Mouse (Mus musculus) Muller cell, postnatal 12 days (primary cell): ENCODE data around the gene Hipk3.

Experiments used
- DNase-seq: peaks from one replicate; pipeline ENCODE4 v3.0.0-alpha.2; 2015; ENCODE audit errors: inconsistent ontology term

The Hipk3 gene

GRCm38 (mm10) chr2:104493951-104494800, at the start of gene Hipk3:
Gene Hipk3, minus strand, starts transcription at chr2:104494446.
- peak; percentile 93 for DNase-seq

DNA sequence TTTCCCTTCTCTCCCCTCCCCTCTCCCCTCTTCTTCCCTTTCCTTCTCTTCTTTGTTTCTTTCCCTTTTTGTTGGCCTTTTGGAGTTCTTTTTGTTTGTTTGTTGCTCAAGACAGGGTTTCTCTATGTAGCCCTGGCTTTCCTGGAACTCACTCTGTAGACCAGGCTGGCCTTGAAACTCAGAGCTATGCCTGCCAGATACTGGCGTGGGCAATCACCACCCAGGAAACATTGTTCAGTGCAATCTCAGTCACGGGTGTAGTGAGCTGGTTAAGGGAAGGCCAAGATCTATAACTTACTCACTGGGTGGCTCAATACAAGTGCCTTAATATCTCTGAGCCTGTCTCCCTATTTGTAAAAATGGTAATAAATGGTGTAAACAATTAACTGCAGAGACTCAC, 46.0 kb upstream of the Hipk3 start:
- DNase-seq = no peak

GRCm38 (mm10) chr2:104534751-104535150, 40.5 kb upstream of the Hipk3 start:
- no peak for DNase-seq

DNA sequence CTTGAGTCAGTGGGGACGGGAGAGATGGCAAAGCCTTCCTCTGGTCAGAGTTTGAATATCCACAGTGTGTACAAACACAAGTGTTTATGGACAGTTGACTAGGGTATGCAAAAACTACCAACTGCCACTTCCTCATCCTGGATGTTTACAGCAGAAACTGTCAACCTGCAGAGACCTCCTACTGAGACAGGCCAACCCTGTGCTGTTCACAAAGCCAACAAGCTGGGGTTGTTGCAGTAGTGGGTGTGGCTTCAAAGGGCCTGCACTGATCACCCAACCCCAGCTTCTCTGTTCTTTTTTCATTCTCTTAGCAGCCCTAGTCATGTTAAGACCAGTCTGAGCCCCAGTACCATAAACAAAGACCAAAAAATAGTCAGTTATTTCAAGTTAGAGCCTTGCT, 38.3 kb upstream of the Hipk3 start:
- DNase-seq = no peak

DNA sequence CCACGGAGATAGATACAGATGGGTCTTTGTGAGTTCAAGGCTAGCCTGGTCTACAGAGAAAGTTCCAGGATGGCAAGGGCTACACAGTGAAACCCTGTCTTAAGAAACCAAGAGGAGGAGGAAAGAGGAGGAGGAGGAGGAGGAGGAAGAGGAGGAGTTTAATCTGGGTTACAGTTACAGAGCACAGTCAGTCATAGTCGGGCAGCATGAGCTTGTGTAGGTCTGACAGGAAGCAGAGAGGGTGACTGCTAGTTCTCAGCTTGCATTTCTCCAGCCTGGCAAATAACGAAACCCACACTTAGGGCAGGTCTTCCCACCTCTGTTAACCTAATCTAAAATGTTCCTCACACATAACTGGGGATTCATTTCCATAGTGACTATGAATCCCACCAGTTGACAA, 32.3 kb upstream of the Hipk3 start:
- DNase-seq = no peak

GRCm38 (mm10) chr2:104525506-104525905, 31.3 kb upstream of the Hipk3 start:
- no peak for DNase-seq

DNA sequence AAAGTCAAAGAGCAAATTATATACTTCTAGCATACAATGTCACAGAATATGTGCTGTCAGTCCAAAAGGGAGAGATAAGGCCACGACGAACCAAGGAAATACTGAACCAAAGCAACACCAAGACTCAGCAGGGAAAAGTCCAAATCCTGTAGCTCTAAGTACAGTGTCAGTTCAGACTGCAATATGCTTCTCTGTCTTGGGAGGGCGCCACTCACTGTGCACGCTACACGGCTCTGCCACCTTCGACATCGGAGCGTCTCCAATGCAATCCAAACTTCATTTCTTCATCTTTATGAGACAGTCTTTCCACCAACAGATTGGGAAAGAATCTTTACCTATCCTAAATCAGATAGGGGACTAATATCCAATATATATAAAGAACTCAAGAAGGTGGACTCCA, 17.4 kb upstream of the Hipk3 start:
- DNase-seq = no peak

DNA sequence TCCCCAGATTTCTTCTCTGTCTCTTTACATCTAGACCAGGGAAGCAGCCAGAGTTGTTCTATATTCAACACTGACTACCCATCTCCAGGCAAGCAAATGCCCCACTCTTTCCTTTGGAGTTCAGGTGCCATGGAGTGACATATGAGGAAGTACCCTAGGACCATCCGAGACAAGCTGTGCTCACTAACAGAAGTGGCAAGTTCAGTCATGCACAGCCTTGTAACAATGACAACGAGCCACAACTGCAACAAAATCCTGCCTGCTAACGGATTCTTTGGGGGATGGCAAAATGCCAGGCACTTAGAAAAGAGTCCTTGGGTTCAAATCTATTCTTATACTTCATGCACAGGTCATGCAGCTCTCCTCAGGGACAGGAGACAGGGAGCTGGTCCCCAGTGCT, 8.1 kb upstream of the Hipk3 start:
- no peak for DNase-seq

DNA sequence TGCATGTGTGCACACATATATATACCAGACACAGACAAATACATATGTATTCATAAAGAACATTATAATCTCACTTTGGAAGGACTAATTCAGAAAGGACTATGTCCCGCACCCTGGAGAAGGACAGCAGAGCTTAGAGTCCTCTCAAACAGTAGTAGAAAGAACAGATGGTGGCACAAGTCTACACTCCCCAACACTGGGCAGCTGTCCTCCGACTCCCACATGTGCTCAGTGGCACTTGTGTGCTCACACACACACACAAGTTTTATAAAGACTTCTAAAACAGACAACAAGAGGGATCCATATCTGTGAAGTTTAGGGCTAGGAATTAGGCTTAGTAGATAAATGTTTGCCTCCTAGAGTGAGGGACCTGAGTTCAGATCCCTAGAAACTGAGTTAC, 6.8 kb upstream of the Hipk3 start:
- no peak for DNase-seq

GRCm38 (mm10) chr2:104497771-104498170, 3.5 kb upstream of the Hipk3 start:
- no peak for DNase-seq

DNA sequence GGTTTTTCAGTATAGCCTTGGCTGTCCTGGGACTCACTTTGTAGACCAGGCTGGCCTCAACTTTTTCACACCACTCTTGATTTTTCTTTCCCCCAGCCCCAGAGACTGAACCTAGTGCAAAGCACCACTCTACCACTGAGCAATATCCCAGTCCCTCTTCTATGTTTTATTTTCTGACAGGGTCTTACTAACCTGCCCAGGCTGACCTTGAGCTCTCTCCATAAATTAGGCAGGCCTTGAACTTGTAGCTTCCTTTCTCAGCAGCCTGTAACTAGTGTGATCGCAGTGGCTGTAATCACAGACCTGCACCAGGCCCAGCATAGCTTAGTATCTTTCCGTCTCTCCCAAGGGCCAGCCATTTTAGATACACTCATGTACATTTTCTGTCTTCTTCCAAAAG, 3.0 kb upstream of the Hipk3 start:
- DNase-seq = no peak

GRCm38 (mm10) chr2:104496206-104496605, 2.0 kb upstream of the Hipk3 start:
- DNase-seq = no peak

DNA sequence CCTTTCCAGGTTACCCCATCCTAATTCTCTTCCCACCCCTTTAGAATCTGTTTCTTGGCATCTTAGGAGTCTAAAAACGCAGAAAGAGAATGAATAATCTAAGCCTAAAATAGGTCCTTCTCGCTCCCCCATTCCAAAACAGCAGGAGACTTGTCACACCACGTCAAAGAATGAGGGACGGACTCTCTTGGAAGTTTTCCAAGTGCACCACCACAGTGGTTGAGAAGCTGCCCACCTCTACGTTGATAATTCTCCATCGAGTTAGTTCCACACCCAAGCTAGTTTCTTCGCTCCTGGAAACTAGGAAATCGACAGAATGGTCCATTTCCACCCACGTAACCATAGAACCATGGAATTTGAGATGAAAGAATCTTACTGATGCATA, 547 bp upstream of the Hipk3 start:
- DNase-seq = no peak

DNA sequence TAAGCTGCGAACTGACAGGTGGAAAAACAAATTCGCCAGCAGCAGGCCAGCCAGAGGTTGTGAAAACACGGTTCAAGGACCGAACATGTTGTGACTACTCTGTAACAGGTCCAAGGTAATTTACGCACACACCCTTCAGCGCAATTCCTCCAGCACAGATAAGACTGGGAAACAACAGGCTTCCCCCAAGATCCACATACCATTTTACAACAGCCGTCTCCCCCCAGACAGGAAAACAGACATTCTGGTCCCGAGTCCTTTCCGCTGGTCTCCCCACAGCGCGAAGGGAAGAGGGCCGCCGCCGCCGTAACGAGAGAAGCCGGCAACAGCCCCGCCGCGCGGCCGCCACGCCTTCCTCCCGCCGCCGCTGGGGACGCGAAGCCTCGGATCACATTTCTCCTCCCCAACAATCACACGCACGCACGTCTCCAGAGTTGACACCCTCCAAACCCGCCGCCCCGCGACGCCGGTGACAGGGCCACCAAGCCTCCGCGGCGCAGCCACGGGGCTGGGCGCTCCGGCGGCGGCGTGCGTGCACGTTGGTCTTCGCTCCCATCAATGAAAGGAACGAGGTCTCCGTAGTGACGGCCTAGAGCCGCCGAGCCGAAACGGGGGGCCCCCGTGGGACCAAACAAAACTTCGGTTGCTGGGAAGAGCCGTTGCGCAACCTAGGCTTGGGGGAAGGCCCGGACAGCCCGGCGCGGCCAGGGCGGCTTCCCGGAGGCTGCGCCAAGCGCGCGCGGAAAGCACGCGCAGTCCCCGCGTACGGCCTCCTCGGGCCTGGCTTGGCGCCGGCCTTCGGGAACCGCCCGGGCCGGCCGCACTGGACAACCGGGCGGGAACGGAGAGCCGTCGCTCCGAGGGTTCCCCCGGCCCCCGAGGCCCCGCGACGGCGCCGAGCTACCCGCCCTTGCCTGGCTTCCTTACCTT, 960 bp downstream of the Hipk3 start:
- DNase-seq = peak; percentile 91

GRCm38 (mm10) chr2:104491221-104491795, 2.9 kb downstream of the Hipk3 start:
- DNase-seq = peak; percentile 19

- no peak for DNase-seq
Observed at GRCm38 (mm10) chr2:104490761-104491160, 3.5 kb downstream of the Hipk3 start.

DNA sequence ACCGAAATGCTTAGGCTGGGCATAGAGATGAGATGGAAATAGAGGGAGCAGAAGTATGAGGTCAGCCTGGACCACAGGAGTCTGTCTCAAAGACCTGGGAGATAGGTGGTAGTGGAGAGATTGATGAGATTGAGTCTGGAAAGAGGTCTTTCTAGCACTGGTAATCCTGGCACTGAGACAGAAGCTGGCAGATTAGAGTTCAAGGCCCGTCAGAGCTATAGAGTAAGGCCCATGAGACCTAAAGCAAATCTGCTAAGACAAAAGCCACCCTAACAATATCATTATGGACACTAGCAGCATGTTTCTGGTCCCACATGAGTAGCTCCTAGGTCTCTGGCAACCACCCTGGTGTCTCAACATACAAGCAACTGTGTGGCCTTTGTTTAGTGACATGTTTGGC, 4.4 kb downstream of the Hipk3 start:
- no peak for DNase-seq

- no peak for DNase-seq
Observed at GRCm38 (mm10) chr2:104484438-104484837, 9.8 kb downstream of the Hipk3 start.

DNA sequence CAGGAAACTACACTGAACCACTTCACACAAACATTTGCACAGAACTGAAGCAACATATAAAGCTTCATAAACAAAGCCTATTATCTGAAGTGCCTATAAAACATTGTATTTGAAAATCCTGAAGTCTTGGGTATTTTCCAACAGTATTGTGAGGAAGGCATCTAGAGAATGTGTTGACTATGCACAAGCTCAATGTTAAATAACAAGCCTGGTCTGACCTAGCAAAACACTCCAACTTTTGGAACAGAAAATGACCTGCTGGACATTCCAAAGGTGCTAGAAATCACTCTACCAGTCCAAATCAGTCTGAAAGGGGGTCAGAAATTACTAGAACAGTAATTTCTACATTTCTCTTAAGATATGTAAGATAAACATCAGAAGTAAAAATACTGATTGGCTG, 12.1 kb downstream of the Hipk3 start:
- peak; percentile 88 for DNase-seq

- DNase-seq = no peak
Observed at GRCm38 (mm10) chr2:104479054-104479453, 15.2 kb downstream of the Hipk3 start.

- DNase-seq = no peak
Observed at GRCm38 (mm10) chr2:104477398-104478015, 16.7 kb downstream of the Hipk3 start.

- DNase-seq = no peak
Observed at GRCm38 (mm10) chr2:104472056-104472455, 22.2 kb downstream of the Hipk3 start.
